Mouse (Mus musculus) forebrain, postnatal 0 days (tissue): ENCODE measurements around the gene Hoxb3. TPM values are rescaled to one million over a fixed set of nuclear protein-coding genes. Genes with fewer than 3 reads are reported as not detected.
A peak's percentile ranks its signal among the peaks of the same experiment; 100 is the strongest.

Source experiments
- ATAC-seq: fragments of 200-750 bp; cut with Nextera tagmentation; 2 replicates; pipeline ENCODE4 v1.8.0; 2017; ENCODE audit warnings: mild to moderate bottlenecking, moderate library complexity
- DNase-seq: peaks from one replicate; pipeline ENCODE4 v3.0.0-alpha.2; 2015
- H3K27ac ChIP-seq: fragments of 300-500 bp; sonication (generic); 2 replicates; pipeline ENCODE4 v1.5.1; 2014; ENCODE audit warnings: low read depth, mild to moderate bottlenecking, antibody characterized with exemption, low read length, moderate library complexity, mixed read lengths
- H3K27me3 ChIP-seq: fragments of 300-500 bp; sonication (generic); 2 replicates; pipeline ENCODE4 v1.6.1; 2014; ENCODE audit warnings: mild to moderate bottlenecking, low read length, mixed read lengths; ENCODE audit not compliant: insufficient read depth
- H3K36me3 ChIP-seq: fragments of 300-500 bp; sonication (generic); 2 replicates; pipeline ENCODE4 v1.6.1; 2014; ENCODE audit warnings: mild to moderate bottlenecking, moderate library complexity; ENCODE audit not compliant: insufficient read depth
- H3K4me1 ChIP-seq: fragments of 300-500 bp; sonication (generic); 2 replicates; pipeline ENCODE4 v1.6.1; 2014; ENCODE audit warnings: antibody characterized with exemption; ENCODE audit not compliant: insufficient read depth
- H3K4me2 ChIP-seq: fragments of 300-500 bp; sonication (generic); 2 replicates; pipeline ENCODE4 v1.6.1; 2014; ENCODE audit warnings: low read depth, mild to moderate bottlenecking, moderate library complexity
- H3K4me3 ChIP-seq: fragments of 300-500 bp; sonication (generic); 2 replicates; pipeline ENCODE4 v1.5.1; 2014; ENCODE audit warnings: low read depth, low read length, mixed read lengths
- H3K9ac ChIP-seq: fragments of 300-500 bp; sonication (generic); 2 replicates; pipeline ENCODE4 v1.6.1; 2014; ENCODE audit warnings: mild to moderate bottlenecking
- H3K9me3 ChIP-seq: fragments of 300-500 bp; sonication (generic); 2 replicates; pipeline ENCODE4 v1.6.1; 2016; ENCODE audit warnings: low read length
- CTCF ChIP-seq: sonication (generic); IDR thresholded peaks from 2 replicates; pipeline ENCODE4 v1.5.1; 2016; ENCODE audit warnings: antibody characterized with exemption, control low read depth, low read depth
- WGBS: fragments of 180-500 bp; shearing (Covaris S2); extraction: QIAGEN DNeasy Blood & Tissue Kit; methylation state at CpG from one replicate; pipeline ENCODE4 v1.1.7; 2014; 5-methylcytosine and 5-hydroxymethylcytosine counted together
- polyA plus RNA-seq: library from polyadenylated mRNA; unstranded; fragments of >200 nt; fragmentation: Nextera tagmentation; extraction: Ambion mirVana; gene quantifications from 2 replicates; pipeline ENCODE4 v1.2.1, GENCODE M21; 2015
- total RNA-seq: library from RNA; depleted of rRNA; stranded (reverse); fragments of >200 nt; gene quantifications from 2 replicates; pipeline ENCODE4 v1.2.3, GENCODE M21; 2014

The Hoxb3 gene
- total and polyA plus RNA-seq, 2 experiments from 2014 or later = not detected

DNA sequence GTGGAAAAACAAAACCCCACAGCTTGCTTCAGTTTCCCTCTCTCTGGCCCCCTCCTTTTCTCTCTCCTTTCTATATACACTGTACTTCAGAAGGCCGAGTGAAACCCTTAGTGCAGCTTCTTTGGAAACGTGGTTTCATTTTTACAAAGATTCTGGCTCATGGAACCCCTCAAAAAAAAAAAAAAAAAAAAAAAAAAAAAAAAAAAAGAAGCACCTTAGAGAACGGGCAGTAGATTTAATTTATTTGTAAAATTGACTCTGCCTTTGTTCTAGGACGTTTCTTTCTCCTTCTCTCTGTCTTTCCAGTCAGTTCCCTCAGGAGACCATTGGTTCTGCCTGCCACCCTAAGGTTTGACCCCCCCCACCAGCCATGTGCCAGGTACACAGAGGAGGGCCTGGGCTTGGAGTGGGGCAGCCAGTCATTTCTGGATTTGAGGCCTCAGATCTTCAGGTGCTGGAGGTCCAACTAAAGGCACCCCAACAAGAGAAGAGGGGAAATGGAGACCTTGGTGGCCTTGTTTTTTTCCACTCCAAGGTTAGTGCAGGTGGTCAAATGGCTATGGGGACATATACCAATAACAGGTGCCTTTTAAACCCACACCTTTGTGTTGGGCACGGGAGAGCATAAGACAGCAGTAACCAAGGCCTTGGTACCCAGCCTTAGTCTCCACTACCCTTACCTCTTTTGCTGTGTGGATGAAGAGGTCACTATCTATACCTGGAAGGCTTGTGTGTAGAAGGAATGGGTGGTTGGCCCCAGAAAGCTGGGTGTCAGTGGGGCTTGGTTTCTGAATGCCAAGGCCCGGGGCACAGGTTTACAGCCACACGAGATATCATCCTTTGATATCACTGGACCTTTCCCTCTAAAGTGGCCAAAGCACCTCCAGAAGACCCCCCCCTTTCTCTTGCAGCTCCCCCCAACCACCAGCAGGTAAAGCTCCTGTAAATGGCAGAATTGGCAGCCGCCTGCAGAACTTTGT, 42.4 kb upstream of the Hoxb3 start:
- no peak for DNase-seq
- WGBS = 11% methylated on average over 8 of the region's 8 CpGs
- Histone ChIP-seq H3K27me3 (peaks cover 97% of the 10 kb centered on the region), H3K4me2 (no peak overlapping the region), H3K36me3 (no peaks in the 10 kb centered on the region), H3K9ac (no peak overlapping the region), H3K4me3 (no peak overlapping the region), H3K9me3 (no peaks in the 10 kb centered on the region), H3K27ac (no peak overlapping the region), H3K4me1 (no peaks in the 10 kb centered on the region)
- TF ChIP-seq CTCF = no peak
- ATAC-seq = no peak

- 5% methylated on average over 18 of the region's 18 CpGs for WGBS
- Histone ChIP-seq H3K36me3 (no peaks in the 10 kb centered on the region), H3K4me2 (no peak overlapping the region), H3K27me3 (peaks cover 97% of the 10 kb centered on the region), H3K4me3 (no peak overlapping the region), H3K27ac (no peak overlapping the region), H3K4me1 (no peaks in the 10 kb centered on the region), H3K9me3 (no peaks in the 10 kb centered on the region), H3K9ac (no peak overlapping the region)
- ATAC-seq (no peak), DNase-seq (no peak)
- no peak for TF ChIP-seq CTCF
Measured at GRCm38 (mm10) chr11:96281396-96281795, 41.7 kb upstream of the Hoxb3 start.

GRCm38 (mm10) chr11:96281855-96282570, 41.1 kb upstream of the Hoxb3 start, which contains the start of gene Hoxb8:
Gene Hoxb8, plus strand, starts transcription at chr11:96281905.
- Histone ChIP-seq H3K4me2 (no peak within 1 kb of the TSS), H3K27ac (no peak within 1 kb of the TSS), H3K9ac (no peak within 1 kb of the TSS), H3K4me1 (no peaks in the 10 kb centered on the region), H3K9me3 (no peaks in the 10 kb centered on the region), H3K4me3 (no peak within 1 kb of the TSS), H3K27me3 (peaks cover 97% of the 10 kb centered on the region), H3K36me3 (no peaks in the 10 kb centered on the region)
- 1% methylated on average over 27 of the region's 27 CpGs for WGBS
- no peak for TF ChIP-seq CTCF
- ATAC-seq = no peak
- DNase-seq = peak; percentile 31

DNA sequence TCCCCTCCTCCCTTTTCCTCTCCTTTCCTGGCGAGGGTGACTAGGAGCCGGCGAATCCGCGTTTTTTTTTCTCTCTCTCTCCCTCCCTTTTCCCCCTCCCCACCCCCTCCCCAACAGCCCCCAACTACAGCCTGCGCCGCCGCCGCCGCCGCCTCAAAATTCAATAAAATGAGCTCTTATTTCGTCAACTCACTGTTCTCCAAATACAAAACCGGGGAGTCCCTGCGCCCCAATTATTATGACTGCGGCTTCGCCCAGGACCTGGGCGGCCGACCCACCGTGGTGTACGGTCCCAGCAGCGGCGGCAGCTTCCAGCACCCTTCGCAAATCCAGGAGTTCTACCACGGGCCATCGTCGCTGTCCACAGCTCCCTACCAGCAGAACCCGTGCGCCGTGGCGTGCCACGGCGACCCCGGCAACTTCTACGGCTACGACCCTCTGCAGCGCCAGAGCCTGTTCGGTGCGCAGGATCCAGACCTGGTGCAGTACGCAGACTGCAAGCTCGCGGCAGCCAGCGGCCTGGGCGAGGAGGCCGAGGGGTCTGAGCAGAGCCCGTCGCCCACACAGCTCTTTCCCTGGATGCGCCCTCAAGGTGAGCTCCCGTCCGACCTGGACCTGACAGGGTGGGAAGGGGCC, 40.2 kb upstream of the Hoxb3 start:
- Histone ChIP-seq H3K27ac (no peak overlapping the region), H3K4me3 (no peak overlapping the region), H3K4me1 (no peaks in the 10 kb centered on the region), H3K9me3 (no peaks in the 10 kb centered on the region), H3K4me2 (no peak overlapping the region), H3K36me3 (no peaks in the 10 kb centered on the region), H3K9ac (no peak overlapping the region), H3K27me3 (peaks cover 97% of the 10 kb centered on the region)
- no peak for ATAC-seq
- WGBS = 2% methylated on average over 49 of the region's 49 CpGs
- no peak for TF ChIP-seq CTCF
- no peak for DNase-seq

- H3K4me3 ChIP-seq = no peak overlapping the region
- peak; percentile 51 for DNase-seq
- no peaks in the 10 kb centered on the region for H3K36me3 ChIP-seq
- H3K9me3 ChIP-seq = no peaks in the 10 kb centered on the region
- H3K27me3 ChIP-seq = peaks cover 97% of the 10 kb centered on the region
- H3K4me2 ChIP-seq = peak overlapping the region; percentile 44
- no peak; the same call in 1 of the 2 replicates for ATAC-seq
- peak; percentile 43 for TF ChIP-seq CTCF
- no peak overlapping the region for H3K27ac ChIP-seq
- WGBS = 2% methylated on average over 48 of the region's 49 CpGs
- H3K9ac ChIP-seq = no peak overlapping the region
- no peaks in the 10 kb centered on the region for H3K4me1 ChIP-seq
Measured at GRCm38 (mm10) chr11:96284041-96284749, 38.9 kb upstream of the Hoxb3 start.
